Mouse (Mus musculus): Measurements from ENCODE around the gene Slc31a1.

GRCm38 (mm10) chr4:62384159-62384558, 23.6 kb downstream of the Slc31a1 start:
- 0 out of 2 replicates have a peak, but pooled peaks have one; percentile 7 for TF ChIP-seq CTCF (IDR thresholded peaks at IDR 0.05; ENCODE audit: low read depth)
- TF ChIP-seq EP300 (IDR thresholded peaks at IDR 0.05; ENCODE audit: low read depth) = no peak
